Mouse (Mus musculus) intestine, embryonic 16.5 days (tissue): ENCODE measurements at regions not wholly inside any gene's neighbourhood (a gene's known extent, or its start where the extent isn't known, plus 50 kb on each side); places are given as distances from the start of the nearest gene placed in this dataset.

Experiments
- ATAC-seq: fragments of 200-750 bp; cut with Nextera tagmentation; 2 replicates; pipeline ENCODE4 v1.8.0; 2017; ENCODE audit warnings: moderate TSS enrichment, moderate library complexity
- H3K27ac ChIP-seq: fragments of 300-500 bp; sonication (generic); 2 replicates; pipeline ENCODE4 v1.5.1; 2014; ENCODE audit warnings: mild to moderate bottlenecking, low read length
- H3K27me3 ChIP-seq: fragments of 300-500 bp; sonication (generic); replicated peaks from 2 replicates; pipeline ENCODE4 v1.6.1; 2014; ENCODE audit warnings: low read length, control low read depth, mixed read lengths; ENCODE audit not compliant: control insufficient read depth, insufficient read depth
- H3K36me3 ChIP-seq: fragments of 300-500 bp; sonication (generic); 2 replicates; pipeline ENCODE4 v1.6.1; 2014; ENCODE audit warnings: low read length, control low read depth; ENCODE audit not compliant: control insufficient read depth, insufficient read depth
- H3K4me1 ChIP-seq: fragments of 300-500 bp; sonication (generic); 2 replicates; pipeline ENCODE4 v1.6.1; 2014; ENCODE audit warnings: low read length, control low read depth, mixed read lengths; ENCODE audit not compliant: control insufficient read depth, insufficient read depth
- H3K4me2 ChIP-seq: fragments of 300-500 bp; sonication (generic); 2 replicates; pipeline ENCODE4 v1.6.1; 2014; ENCODE audit warnings: low read depth, low read length, control low read depth
- H3K4me3 ChIP-seq: fragments of 300-500 bp; sonication (generic); 2 replicates; pipeline ENCODE4 v1.5.1; 2014; ENCODE audit warnings: mild to moderate bottlenecking, low read length
- H3K9ac ChIP-seq: fragments of 300-500 bp; sonication (generic); 2 replicates; pipeline ENCODE4 v1.6.1; 2014; ENCODE audit warnings: low read depth, low read length
- H3K9me3 ChIP-seq: fragments of 300-500 bp; sonication (generic); 2 replicates; pipeline ENCODE4 v1.6.1; 2016; ENCODE audit warnings: low read length, control low read depth; ENCODE audit not compliant: control insufficient read depth
- WGBS: fragments of 180-500 bp; shearing (Covaris S2); extraction: QIAGEN DNeasy Blood & Tissue Kit; methylation state at CpG from one replicate; pipeline ENCODE4 v1.1.7; 2014; 5-methylcytosine and 5-hydroxymethylcytosine counted together

DNA sequence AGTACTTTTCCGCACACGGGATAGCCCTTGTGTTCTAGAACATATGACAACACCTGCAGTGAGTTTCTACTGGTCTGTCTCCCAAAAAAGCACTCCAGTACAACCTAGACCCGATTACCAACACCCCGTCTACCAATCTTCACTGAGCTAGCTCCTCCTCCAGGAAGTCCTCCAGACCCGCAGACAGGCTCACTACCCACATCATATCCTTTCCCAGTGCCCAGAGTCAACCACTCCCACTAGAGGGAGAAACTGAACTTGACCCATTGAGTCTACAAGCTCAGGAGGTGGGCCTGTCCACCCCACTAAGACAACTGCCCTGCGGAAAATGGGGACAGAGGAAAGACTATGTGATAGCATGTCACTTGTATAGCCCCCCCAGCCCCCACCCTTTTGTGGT, 51.2 kb upstream of the Ppp1r26 start:
- Histone ChIP-seq H3K4me1 (no peaks in the 10 kb centered on the region), H3K27ac (no peak overlapping the region), H3K27me3 (no peaks in the 10 kb centered on the region), H3K36me3 (no peaks in the 10 kb centered on the region), H3K9ac (no peak overlapping the region), H3K4me2 (no peak overlapping the region), H3K9me3 (no peaks in the 10 kb centered on the region), H3K4me3 (no peak overlapping the region)
- ATAC-seq, result no peak
- WGBS, result 87% methylated on average over 6 of the region's 6 CpGs
